Mouse (Mus musculus) thymus, postnatal 10 days (tissue): ENCODE measurements at regions not wholly inside any gene's neighbourhood (a gene's known extent, or its start where the extent isn't known, plus 50 kb on each side); places are given as distances from the start of the nearest gene placed in this dataset.
A peak's percentile ranks its signal among the peaks of the same experiment; 100 is the strongest.
"Not testable (repeated sequence)": the region's sequence is repeated elsewhere in the genome, so short reads cannot be mapped to it uniquely, and the experiment has no call there.

Experiments
- DNase-seq, 2 experiments: peaks; one replicate each; pipeline ENCODE4 v3.0.0; 2021; ENCODE audit warnings: low spot score in 2 of 2

- no peak for DNase-seq
Observed at GRCm38 (mm10) chr13:107831997-107832396, 212.2 kb upstream of the Smim15 start.

DNA sequence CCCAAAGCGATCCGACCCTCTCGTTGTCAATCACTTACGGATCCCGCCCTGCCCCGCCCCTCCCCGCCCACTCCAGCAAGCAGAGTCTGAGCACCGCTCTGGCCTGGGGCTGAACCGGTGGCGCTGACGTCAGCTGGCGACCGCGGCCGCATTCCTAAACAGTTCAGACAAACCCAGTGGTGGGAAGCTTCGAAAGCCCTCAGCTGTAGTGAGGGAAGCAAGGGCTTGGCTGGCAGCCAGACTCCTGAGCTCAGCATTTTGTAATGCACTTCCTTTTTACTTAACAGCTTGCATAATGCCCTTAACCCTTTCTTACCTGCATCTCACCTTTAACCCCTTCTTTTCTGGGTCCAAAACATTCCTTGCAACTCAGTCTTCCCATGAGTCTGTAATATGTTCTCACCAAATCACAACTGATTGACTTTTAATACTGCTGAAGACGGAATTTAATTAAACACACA is 213.0 kb upstream of the Smim15 start:
- DNase-seq = peak; percentile 68

DNA sequence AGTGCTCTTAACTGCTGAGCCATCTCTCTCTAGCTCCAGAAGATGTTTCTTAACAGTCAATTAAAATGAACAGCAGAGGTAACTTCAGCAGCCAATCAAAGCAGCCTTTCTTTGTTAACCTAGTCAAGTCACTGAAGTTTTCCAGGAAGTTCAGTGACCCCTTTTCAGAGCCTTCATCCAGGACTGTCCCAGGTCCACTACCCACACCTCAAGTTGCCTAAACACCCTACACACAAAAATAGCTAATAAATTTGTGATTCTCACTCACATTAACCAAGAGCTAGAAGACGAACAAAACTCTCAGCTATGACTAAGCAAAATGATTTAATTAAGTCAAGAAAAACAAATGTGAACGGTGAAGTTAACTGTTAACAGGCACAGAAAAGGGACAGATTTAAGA is 214.0 kb upstream of the Smim15 start:
- DNase-seq = no peak

DNA sequence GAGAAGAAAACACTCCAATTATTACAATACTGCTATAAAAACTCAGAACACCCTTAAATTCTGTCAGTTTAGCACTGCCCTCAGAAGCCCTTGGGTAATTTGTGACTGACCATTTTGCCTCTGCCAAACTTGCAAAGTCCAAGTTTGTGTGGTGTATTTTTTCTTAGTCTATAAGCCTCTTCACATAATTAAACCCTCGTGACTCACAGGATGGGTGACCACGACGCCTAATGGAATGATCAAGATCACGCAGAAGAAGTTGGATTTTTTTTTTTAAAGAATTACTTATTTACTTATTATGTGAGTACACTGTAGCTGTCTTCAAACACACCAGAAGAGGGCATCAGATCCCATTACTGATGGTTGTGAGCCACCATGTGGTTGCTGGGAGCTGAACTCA is 214.4 kb upstream of the Smim15 start:
- no peak for DNase-seq

GRCm38 (mm10) chr13:107825636-107826035 is 218.6 kb upstream of the Smim15 start:
- no peak for DNase-seq

- DNase-seq = no peak
Observed at GRCm38 (mm10) chr13:107823342-107823741, 220.9 kb upstream of the Smim15 start.

- DNase-seq = no peak
Observed at GRCm38 (mm10) chr13:107822198-107822597, 222.0 kb upstream of the Smim15 start.

DNA sequence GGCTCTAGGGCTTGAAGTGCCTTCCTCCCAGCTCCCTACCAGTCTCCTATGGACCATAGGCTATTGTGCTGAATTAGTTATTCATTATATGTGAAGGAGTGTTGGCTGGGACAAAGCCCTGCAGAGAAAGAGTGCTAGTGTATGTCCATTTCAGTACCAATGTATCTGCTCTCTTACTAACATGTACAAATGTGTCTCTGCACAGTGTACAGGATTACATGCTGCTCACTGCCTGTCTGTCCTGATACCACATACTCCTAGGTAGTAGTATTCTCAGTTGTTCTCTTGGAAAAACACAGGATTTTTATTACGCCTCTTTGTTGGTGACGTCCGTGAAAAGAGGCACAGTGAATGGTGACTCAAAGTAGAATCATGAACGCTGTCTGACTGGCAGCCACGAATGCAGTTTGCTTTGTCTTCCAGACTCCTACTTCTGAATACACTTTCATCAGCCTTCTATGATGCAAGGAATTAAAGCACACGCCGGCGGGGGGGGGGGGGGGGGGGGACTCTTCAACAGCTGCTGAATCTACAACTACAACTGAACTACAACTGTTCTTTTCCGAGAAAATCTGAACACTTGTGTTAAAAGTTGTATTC is 230.6 kb upstream of the Smim15 start:
- no peak for DNase-seq

GRCm38 (mm10) chr13:107812014-107812413 is 232.2 kb upstream of the Smim15 start:
- no peak for DNase-seq

- no peak for DNase-seq
Observed at GRCm38 (mm10) chr13:107810802-107811192, 233.4 kb upstream of the Smim15 start.

GRCm38 (mm10) chr13:107810060-107810801 is 234.0 kb upstream of the Smim15 start:
- no peak for DNase-seq

DNA sequence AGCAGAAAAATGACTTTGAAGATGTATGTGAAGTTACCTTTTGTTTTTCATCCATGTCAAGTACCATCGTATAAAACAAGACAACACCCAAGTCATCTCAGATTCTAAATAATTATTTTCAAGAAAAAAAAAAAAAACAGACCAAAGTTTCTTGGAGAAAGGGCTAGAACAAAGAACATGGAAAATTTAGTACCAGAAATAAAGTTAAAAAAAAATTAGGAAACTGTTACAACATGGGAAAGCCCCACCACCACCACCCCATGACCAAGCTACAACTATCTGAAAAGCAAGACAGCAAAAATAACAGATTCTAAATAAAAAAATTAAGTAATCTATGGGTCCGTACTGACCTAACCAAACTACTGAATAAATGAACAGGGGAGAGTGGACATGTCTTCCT is 235.3 kb upstream of the Smim15 start:
- no peak for DNase-seq

- DNase-seq = no peak
Observed at GRCm38 (mm10) chr13:107804418-107804817, 239.8 kb upstream of the Smim15 start.

GRCm38 (mm10) chr13:107799199-107799945 is 244.9 kb upstream of the Smim15 start:
- no peak for DNase-seq

- DNase-seq = no peak
Observed at GRCm38 (mm10) chr13:107798144-107798543, 246.1 kb upstream of the Smim15 start.

- DNase-seq = no peak
Observed at GRCm38 (mm10) chr13:107795516-107795915, 248.7 kb upstream of the Smim15 start.

- DNase-seq = no peak
Observed at GRCm38 (mm10) chr13:107791770-107792169, 252.5 kb upstream of the Smim15 start.

- no peak for DNase-seq
Observed at GRCm38 (mm10) chr13:107784971-107785370, 259.3 kb upstream of the Smim15 start.

DNA sequence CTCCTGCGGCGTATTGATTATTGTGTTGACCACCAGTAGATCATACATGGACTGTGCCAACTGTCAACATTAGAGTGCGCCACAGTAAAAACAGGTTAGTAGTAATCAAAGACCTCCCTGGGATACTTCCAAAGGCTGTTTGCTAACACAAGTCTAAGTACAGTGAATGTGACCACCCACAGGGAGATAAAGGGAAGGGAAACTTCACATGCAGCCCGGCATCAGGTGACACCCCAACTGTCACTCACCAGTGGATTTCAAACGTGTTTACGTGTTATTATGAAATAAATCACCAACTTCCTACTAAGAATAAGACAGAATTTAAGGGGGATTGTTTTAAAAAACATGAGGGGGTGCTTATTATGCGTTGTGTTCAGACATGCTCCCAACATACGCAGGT is 262.5 kb upstream of the Smim15 start:
- DNase-seq = no peak

- DNase-seq = no peak
Observed at GRCm38 (mm10) chr13:107781221-107781620, 263.0 kb upstream of the Smim15 start.

GRCm38 (mm10) chr13:107779591-107779990 is 264.7 kb upstream of the Smim15 start:
- DNase-seq = peak in 1 of 2 experiments; percentile 24

DNA sequence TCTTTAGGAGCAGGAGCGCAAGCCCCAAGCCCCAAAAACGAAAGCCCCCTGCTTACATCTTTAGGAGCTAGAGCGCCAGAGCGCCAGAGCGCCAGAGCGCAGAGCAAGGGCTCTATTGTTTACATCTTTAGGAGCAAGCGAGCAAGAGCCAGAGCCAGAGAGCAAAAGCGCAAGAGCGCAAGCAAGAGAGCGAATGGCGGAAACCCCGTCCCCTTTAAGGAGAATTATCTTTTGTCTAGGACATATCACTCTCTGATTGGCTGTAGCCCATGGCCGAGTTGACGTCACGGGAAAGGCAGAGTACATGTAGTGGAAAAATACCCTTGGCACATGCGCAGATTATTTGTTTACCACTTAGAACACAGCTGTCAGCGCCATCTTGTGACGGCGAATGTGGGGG is 269.7 kb upstream of the Smim15 start:
- not testable (repeated sequence) for DNase-seq

DNA sequence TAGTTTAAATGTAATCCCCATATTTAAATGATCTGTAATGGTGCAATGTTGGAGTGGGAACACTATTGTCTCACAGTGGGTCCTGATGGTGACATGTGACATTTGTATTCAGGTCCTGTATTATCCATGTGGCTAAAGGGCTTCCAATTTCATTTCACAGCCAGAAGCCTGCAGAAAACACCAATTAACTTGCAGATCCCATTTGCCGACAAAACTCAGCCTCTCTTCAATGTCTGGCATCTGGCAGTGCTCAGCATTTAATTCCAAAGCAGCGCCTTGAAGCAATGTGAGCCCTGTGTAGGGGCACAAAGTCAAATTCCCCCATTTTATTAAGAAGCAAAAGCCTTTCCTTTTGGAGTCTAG is 277.0 kb upstream of the Smim15 start:
- DNase-seq = no peak
